Mouse (Mus musculus): ENCODE results near the gene Hus1b.

The Hus1b gene

DNA sequence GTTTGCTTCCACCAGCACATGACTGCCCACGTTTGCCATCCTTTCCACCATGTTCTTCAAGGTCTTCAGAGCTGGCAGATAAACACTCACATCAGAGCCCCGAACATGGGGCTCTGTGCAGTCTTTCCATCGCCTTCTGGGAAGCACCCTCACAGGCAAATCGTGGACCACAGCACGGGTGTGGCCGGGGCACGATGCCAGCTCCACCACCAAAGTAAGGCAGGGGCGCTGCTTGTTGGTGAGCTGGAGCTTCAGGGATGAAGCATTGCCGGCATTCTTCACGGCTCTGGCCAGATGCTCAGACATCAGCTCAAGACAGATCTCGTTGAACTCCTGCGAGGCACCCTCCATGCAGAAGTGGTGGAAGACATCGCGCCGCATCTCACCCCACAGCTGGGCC is 430 bp downstream of the Hus1b start:
- no peak for DNase-seq

DNA sequence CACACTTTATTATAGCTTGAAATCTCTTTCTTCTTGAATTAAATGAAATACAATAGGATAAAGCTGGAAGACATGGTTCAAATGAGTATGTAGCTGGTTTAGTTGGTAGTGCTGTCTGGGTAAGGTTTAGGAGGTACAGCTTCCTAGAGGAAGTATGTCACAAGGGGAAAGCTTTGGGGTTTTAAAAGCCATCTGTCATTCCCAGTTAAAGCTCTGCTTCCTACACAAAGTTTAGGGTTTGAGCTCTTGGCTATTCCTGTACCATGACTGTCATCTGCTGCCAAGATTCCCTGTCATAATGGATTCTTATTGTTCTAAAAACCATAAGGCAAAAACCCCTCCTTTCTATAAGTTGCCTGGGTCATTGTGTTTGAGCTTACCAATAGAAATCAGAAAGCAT is 1.8 kb downstream of the Hus1b start:
- DNase-seq, result no peak

DNA sequence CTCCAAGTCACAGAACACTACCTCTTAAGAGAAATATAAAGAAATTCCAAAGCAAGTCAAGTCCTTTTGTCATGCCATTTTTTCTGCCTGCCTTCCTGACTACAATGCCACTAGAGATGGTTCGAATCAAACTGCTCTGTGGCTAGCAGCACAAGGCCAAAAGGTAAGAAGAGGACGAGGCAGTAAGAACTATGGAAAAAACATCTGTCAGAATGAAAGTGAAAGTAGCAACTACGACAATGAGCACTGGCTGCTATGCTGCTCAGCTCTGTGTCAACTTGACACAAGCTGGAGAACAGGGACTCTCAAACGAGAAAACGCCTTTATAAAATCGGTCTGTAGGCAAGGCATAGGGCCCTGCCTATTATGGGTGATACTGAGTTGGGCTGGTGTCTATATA is 14.6 kb downstream of the Hus1b start:
- no peak for DNase-seq

DNA sequence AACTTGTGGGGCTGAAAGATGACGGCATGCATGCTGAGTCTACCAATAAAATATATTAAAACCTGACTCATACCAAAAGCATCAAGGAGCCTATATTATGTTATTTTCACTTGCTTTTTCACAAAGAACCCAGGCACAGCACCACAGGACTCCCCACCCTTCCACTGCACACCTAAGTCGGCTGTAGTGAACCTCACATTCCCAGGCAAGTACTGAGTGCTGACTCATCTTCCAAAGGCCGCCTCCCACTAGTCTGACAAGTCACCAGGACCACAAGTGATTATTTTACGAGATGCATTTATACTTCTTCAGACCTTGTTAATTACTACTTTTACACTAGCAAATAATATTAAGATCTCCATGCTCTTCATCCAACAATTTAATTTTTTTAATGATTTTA is 15.9 kb downstream of the Hus1b start:
- DNase-seq, result no peak

DNA sequence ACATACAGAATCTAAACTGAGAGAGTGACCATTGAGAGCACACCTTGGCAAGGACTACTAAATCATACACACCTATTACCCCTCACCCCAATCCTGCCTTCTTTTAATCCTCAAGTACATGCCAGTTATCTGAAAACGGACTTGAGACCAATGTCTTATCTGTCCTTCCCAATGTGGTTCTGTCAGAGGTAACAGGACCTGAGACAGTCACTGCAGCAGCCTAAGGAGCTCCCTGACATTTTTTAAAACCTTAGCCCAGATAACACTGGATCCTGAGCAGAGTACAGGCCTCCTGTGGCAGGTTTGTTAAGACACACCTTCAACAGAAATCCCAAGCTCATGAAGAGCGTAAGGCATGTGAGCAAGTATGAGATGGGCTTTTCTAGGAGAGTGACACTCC is 18.4 kb downstream of the Hus1b start:
- DNase-seq, result no peak

DNA sequence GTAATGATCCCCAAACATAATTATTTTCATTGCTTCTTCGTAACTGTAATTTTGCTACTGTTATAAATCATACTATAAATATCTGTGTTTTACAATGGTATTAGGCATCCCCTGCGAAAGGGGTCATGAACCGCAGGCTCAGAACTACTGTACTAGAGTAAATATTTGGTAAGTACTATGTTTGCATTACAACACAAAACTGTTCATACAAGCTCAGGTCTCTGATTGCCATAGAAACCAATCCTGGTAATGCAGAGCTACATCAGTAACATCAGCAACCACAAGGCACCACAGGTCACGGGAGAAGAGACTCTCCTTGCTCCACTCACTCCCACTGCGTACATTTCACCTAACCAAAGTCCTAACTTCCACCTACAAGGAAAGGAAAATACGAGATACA is 23.3 kb downstream of the Hus1b start:
- no peak for DNase-seq

DNA sequence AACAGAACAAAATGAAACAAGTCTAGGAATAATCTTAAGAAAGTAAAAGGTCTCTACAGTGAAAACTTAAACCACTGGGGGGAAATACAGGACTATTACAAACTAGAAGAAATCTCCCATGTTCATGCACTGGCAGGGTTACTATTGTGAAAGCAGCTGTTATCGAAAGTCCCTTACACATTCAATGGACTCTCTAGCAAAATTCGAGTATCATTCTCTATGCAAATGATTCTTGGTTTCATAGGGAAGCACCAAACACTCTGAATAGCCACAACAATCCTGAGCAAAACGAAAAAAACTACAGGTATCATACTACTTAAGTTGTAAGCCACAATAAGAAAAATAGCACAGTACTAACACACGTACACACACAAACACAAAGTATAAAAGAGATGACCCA is 25.6 kb downstream of the Hus1b start:
- no peak for DNase-seq

DNA sequence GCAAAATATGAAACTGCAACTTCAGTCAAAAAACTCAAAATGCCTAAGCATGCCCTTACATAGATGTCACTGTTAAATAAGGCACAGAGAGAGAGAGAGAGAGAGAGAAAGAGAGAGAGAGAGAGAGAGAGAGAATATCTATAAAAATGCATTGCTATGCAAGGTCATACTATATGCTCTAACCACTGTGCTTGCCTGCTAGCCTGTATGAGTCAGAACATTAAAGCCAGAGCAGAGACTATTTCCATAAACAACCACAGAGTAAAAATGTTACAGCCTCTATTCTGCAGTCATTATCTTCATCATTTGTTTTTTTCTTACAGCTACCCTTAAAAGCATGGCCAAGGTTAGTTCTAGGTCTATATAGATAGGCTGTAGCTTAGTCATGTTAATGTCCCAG is 33.8 kb downstream of the Hus1b start:
- no peak for DNase-seq

DNA sequence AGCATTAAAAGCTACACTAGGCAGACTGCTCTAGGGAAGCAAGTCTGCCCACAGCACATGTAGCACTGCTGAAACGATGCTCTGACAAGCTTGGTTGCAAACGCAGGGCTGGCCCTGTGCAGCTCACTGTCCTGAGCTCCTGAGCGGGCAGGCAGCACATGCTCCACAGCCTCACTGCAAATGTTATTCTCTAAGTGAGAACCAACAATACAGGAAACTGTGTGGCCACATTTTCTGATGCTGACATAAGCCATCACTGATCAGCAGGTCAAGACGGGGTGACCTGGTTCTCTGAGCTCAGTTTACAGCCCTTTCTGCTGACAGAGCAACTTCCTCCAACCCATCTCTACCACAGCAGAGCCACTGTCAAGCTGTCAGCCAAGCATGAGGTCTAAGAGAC is 34.5 kb downstream of the Hus1b start:
- DNase-seq, result no peak

DNA sequence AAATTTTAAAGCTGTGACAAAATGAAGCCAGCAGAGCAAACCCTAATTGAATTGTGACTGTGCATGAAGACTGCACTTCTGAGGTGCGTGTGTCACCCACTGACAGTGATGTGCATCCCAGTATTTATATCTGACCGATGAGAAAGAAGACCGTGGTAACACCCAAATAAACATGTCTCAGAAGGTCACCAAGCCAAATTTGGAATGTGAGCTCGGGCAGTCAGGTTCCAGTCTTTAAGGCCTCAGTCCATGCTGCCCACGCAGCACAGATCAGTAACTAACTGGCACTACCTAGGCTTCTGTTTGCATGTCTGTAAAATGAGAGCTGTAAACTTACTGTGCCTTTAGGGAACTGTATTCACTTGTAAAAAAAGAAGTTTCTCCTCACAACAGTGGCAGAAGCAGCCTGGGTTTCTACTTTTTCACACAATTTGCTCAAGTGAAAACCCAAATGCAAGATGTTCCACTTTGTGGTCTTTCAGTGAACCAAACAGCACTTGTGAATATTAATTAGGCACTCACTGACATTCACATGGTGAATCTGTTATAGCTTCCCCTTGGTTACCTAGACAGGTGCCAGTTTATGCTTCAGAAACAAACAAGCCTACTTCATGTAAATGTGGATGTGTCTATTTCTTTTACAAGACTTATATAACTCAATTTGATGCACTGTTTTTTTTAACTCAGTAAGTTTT is 35.5 kb downstream of the Hus1b start:
- DNase-seq, result no peak

DNA sequence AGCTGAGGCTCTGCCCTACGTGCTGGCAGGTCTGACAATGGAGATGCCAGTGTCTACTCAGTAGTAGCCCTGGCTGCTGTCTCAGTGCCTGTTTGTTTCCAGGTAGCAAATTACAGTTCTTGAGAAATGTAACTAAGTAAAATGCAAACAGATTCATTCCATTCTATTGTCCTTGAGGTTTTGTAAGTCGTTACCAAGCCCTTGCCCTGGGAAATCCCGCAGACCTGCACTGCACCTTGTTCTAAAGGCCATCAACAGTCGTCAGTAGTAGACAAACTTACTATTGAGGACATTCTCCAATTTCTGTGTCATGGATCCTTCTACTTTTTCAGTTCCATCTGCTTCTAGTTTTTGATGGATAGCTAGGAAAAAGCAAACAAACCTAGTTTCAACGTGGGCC is 36.7 kb downstream of the Hus1b start:
- no peak for DNase-seq

DNA sequence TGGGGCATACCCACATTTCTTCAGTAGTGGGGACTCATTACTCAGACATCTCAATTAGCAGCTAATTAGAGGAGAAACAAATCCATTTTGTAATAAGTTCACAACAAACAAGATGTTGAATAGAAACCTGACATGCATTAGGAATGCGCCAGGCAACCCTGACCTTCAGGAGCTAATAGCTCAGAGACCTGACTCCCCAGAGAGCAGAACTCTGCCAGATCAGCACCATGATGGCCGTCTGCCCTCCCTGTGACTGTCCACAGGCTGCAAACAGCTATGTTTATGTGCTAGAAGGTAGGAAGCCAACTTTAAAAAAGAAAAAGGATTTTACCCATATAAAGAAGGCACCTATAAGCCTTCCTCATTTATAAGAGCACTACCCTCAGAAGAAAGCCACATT is 45.3 kb downstream of the Hus1b start:
- no peak for DNase-seq

DNA sequence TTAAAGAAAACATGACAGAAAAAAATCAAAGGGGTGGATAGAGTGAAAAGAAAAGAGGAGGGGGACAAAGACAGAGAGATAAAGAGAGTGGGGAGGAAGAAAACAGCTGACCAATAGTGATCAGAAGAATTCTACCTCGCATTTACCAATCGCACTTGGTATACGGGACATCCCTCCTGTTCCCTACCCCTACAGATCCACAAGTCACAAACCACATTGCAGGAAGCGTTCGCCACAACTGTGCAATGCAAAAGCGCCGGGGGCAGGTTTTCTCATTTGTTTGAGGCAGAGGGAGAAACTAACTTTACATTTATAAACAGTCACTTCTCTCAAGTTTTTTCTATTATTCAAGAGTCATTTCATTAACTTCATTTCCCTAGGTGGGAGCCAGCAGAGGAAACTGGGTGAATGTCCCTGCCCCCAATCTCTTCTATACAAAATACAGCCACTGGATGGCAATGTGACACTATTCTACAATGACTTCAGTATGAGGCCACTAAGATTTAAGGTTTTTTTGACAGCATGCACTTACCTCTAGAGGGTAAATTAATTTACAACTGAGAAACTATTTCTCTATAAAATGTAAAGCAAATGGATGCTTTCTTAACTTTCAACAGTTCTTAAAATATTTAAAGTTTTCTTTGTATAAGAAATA is 46.0 kb downstream of the Hus1b start:
- DNase-seq, result no peak

Measured in kidney, postnatal 14 days (tissue).